Mouse (Mus musculus) right cerebral cortex, adult 18-20 months (tissue): Measurements from ENCODE around the gene Sema3e.

Source experiments
- DNase-seq: peaks from one replicate; pipeline ENCODE4 v3.0.0; 2022; ENCODE audit warnings: mixed read lengths

Sema3e gene

DNA sequence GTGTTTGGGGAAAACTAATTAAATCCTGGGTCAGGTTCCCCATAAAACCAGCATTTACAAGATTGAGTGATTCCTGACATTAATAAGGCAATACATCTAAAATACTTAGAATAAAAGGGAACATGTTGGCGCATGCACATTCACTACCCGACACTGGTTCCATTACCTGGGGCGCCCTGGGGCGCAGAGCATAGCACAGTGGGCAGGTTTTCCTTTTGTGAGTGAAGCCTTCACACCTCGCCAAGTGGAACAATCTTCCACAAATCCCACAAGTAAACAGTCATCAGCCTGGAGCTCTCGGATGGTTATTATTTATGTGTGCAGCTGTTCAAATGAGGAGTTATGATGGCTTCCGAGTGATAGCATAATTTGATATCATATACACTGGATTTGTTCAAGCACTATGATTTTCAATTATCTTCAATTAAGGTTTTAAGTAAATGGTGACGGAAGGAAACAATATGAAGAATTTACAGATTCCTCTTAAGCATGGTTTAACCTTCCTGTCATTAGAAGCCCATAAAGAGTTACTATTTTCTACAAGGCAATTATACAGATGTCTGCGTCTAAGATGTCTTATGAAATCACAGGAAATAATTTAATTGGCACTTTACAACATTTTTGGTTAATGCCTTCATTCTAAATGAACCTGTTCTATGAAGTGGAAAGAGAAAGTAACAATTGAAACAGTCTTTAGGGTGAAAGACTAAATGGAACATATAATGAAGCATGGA is 65.0 kb downstream of the Sema3e start:
- DNase-seq: no peak

- DNase-seq: no peak
These were observed 65.5 kb downstream of the Sema3e start for GRCm38 (mm10) chr5:14090609-14090969.

DNA sequence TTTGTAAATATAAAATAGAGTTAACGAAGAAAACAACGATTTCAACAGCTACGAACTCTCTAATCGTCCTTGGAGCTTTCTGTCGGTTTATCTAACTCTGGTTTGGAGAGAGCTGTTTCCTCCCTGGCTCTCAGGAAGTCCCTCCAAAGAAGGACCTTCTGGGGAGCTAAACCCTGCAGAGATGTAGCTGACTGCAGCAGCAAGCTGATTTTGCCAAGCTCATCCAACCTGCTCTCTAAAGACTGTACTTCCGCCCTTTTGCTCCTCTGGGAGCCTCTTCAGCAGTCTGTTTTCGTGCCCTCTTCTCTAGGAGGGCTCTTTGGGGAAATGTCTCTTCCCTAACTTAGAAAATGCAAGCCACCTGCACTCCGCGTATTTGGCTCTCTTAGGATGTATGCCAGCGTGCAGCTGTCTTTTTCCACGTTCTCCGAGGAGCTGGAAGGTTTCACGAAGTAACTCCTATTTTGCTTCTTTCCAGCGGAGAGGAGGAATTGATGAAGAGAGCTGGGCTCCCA is 67.2 kb downstream of the Sema3e start:
- no peak for DNase-seq

DNA sequence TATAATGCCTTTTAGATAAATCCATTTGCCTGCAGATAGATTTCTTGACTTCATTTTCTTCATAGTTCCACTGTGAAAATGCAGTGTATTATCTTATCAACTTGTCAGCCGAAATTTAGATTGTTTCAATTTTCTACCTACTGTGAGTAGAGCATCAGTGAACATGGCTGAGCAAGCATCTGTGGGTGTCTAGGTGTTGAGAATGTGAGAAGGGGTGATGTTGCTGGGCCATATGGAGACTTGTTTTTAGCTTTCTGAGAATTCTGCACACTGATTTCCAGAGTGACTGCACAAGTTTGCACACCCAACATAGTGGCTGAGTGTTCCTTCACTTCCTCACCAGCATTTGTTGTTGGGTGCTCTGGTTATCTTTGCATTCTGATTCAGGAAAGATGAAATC is 71.1 kb downstream of the Sema3e start:
- DNase-seq: peak; percentile 27

DNA sequence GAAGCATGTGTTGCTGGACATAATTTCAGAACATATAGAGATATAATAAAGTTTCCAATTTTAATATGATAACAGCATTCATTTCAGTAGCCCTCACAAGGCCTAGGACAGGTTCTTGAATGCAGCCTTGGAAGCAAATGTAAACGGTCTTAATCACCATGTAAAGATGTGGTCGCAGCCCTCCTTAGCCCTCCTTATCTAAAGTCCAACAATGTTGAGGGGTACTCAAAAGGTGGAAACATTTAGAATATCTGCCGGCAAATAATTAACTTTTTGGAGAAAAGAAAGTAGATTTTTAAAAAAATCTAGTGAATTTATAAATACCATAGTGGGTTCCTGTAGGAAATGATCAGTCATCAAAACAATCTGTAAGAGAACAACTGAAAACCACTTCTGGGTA is 73.6 kb downstream of the Sema3e start:
- no peak for DNase-seq

DNA sequence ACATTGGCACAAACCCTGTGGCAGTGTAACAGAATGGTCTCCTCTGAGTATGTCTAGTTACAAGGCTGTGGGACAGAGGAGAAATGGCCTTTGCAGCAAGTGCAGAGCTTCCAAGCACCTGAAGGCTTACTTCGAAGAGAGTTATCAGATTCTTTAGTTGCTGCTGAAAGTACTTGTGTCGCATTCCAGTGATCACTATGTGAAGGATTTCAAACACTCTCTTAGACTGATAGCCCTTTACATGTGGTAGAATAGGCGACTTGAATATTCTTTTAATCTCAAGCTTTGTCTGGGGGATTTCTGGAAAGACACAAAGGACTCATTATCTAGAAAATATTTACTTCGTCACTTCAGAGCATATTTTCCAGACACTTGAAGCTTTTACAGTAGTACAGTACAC is 82.3 kb downstream of the Sema3e start:
- no peak for DNase-seq

GRCm38 (mm10) chr5:14109001-14109400 is 83.9 kb downstream of the Sema3e start:
- DNase-seq: no peak

GRCm38 (mm10) chr5:14111401-14111800 is 86.3 kb downstream of the Sema3e start:
- DNase-seq: peak; percentile 12

- no peak for DNase-seq
These were observed 96.8 kb downstream of the Sema3e start for GRCm38 (mm10) chr5:14121902-14122301.

- no peak for DNase-seq
These were observed 101.5 kb downstream of the Sema3e start for GRCm38 (mm10) chr5:14126591-14126990.

GRCm38 (mm10) chr5:14135929-14136328 is 110.9 kb downstream of the Sema3e start:
- DNase-seq: no peak

- DNase-seq: no peak
These were observed 113.6 kb downstream of the Sema3e start for GRCm38 (mm10) chr5:14138725-14139124.

GRCm38 (mm10) chr5:14162579-14162978 is 137.5 kb downstream of the Sema3e start:
- no peak for DNase-seq

DNA sequence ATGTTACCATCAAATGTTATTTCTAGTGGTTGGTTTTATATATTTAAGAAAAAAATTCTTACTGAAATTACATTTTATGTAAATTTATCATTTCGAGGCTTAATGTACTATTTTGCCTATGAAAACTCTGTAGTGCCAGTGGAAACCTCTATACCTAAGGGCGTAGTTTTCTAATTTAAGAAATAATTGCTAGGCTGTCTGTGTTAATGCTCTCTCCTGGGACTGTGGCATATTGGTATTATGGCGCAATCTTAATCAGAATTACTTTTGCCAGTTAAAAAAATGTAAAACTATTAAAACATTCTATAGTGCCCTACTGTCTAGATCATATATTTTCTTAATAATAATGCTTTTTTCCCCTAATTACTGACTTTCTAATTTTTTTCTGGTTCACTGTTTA is 138.2 kb downstream of the Sema3e start:
- no peak for DNase-seq

DNA sequence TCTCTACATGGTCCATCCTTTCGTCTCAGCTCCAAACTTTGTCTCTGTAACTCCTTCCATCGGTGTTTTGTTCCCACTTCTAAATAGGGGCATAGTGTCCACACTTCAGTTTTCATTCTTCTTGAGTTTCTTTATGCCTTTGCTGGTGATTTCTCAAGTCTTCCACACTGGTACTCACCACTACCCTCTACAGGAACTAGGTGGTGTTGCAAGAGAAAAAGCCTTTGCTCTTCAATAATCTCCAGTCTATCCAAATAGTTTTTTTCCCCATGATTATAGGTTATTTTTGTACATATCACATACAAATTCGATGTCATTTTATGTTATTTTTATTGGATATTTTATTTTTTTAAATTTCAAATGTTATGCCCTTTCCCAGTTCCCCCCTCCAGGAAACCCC is 142.7 kb downstream of the Sema3e start:
- DNase-seq: no peak

GRCm38 (mm10) chr5:14173355-14174183 is 148.5 kb downstream of the Sema3e start:
- DNase-seq: no peak

- DNase-seq: no peak
These were observed 155.5 kb downstream of the Sema3e start for GRCm38 (mm10) chr5:14180571-14180970.

DNA sequence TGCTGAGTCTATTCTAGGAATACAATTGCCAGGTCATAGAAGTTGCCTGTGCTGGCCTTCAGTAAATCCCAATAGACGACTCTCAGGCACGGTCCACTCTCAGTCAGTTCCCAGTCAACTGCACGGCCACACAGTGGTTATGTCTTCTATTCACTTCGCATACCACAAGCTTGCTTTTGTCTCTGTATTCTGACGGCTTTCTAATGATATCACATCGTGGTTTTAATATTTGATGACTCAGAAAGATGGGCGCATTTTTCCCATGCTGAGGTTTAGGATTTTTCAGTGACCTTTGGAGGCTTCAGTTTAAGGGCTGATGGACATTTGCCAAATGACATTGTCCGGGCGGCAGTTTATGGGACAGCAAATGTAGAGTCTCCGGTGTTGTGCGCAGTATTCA is 157.1 kb downstream of the Sema3e start:
- no peak for DNase-seq

DNA sequence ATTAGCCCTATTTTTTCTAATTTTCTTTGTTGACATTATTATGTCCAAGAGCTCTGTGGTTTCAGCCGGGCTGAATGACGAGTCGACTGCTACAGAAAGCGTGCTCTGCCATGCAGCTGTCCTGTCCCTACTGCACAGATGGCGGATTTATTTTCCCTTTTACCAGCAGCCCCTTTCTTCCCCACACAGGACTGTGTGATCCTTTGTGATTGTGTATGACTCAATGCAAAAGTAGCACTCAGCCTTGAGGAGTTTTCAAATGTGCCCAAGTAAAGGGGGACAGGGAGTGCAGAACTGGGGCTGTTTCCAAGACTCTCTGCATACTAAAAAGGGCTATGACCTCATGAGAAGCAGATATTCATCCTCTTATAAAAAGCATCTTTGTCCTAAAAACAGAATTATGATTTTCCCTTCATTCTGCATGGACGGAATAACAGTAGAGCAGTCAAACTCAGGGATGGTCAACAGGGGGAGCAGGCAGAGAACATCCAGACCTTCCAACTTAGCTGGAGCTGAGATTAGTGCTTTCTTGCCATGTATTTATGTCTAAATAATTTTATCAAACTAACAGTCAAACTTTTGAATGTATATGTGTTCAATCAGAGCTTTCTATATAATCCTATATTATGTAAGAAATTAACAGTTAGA is 170.2 kb downstream of the Sema3e start:
- DNase-seq: peak; percentile 2

GRCm38 (mm10) chr5:14198344-14199040 is 173.4 kb downstream of the Sema3e start:
- no peak for DNase-seq

DNA sequence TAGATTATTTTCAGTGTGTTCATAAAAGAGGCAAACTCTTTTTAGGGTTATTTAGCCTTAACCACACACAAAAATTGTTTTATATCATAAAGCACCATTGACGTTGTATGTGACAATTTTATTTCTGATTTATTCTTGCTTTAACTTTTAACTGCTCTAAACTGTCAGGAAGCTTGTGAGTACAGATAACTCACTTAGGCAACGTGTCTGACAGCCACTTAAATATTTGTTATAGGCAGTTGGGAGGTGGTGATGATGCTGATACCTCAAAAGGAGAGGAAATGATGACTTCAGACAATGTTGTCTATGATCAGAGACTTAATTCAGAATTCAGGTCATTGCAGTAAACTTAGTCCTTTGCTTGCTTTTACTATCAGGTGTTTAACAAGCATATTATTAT is 181.7 kb downstream of the Sema3e start:
- DNase-seq: no peak

- DNase-seq: no peak
These were observed 184.9 kb downstream of the Sema3e start for GRCm38 (mm10) chr5:14209962-14210361.

DNA sequence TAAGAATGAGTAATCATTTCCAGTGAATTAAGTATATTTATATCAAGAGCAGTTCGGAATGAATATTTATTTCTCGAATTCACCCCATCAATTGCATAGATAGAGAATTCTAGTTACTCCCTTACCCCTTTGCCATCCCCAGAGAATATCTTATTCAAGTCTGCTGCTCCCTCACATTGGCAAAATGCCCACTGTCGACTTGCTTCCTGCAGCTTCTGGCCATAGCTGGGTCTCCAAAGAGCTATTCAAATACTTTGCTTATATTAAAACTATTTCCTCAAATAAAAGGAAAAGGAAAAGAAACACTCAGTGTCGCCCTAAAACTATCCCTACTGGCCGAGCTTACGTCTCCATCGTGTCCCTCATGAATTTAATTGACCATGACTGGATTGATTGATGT is 191.1 kb downstream of the Sema3e start:
- no peak for DNase-seq
